Mouse (Mus musculus) embryonic facial prominence, embryonic 14.5 days (tissue): ENCODE measurements around the gene Fam20a. TPM values are rescaled to one million over a fixed set of nuclear protein-coding genes. Genes with fewer than 3 reads are reported as not detected.
A peak's percentile ranks its signal among the peaks of the same experiment; 100 is the strongest.

Experiments used
- ATAC-seq: fragments of 200-750 bp; cut with Nextera tagmentation; 2 replicates; pipeline ENCODE4 v1.8.0; 2017; ENCODE audit warnings: low read depth, moderate number of reproducible peaks, moderate TSS enrichment
- DNase-seq: peaks from one replicate; pipeline ENCODE4 v3.0.0-alpha.2; 2015; ENCODE audit warnings: low spot score
- H3K27ac ChIP-seq: fragments of 300-500 bp; sonication (generic); replicated peaks from 2 replicates; pipeline ENCODE4 v1.5.1; 2014; ENCODE audit warnings: low read depth, mild to moderate bottlenecking, low read length, moderate library complexity
- H3K27me3 ChIP-seq: fragments of 300-500 bp; sonication (generic); replicated peaks from 2 replicates; pipeline ENCODE4 v1.6.1; 2014; ENCODE audit warnings: low read length; ENCODE audit not compliant: control insufficient read depth, insufficient read depth
- H3K36me3 ChIP-seq: fragments of 300-500 bp; sonication (generic); 2 replicates; pipeline ENCODE4 v1.6.1; 2014; ENCODE audit warnings: low read length, mixed read lengths; ENCODE audit not compliant: control insufficient read depth, insufficient read depth
- H3K4me1 ChIP-seq: fragments of 300-500 bp; sonication (generic); 2 replicates; pipeline ENCODE4 v1.6.1; 2014; ENCODE audit warnings: antibody characterized with exemption, low read length; ENCODE audit not compliant: control insufficient read depth, insufficient read depth
- H3K4me2 ChIP-seq: fragments of 300-500 bp; sonication (generic); 2 replicates; pipeline ENCODE4 v1.6.1; 2014; ENCODE audit warnings: low read depth, mild to moderate bottlenecking, low read length, moderate library complexity, mixed read lengths
- H3K4me3 ChIP-seq: fragments of 300-500 bp; sonication (generic); 2 replicates; pipeline ENCODE4 v1.5.1; 2014; ENCODE audit warnings: low read depth, mild to moderate bottlenecking, low read length
- H3K9ac ChIP-seq: fragments of 300-500 bp; sonication (generic); 2 replicates; pipeline ENCODE4 v1.6.1; 2014; ENCODE audit warnings: low read depth, mild to moderate bottlenecking, low read length, moderate library complexity, mixed read lengths
- H3K9me3 ChIP-seq: fragments of 300-500 bp; sonication (generic); 2 replicates; pipeline ENCODE4 v1.6.1; 2016; ENCODE audit warnings: low read length; ENCODE audit not compliant: control insufficient read depth
- WGBS: fragments of 180-500 bp; shearing (Covaris S2); extraction: QIAGEN DNeasy Blood & Tissue Kit; methylation state at CpG from one replicate; pipeline ENCODE4 v1.1.7; 2014; 5-methylcytosine and 5-hydroxymethylcytosine counted together
- polyA plus RNA-seq: library from polyadenylated mRNA; unstranded; fragments of >200 nt; fragmentation: Nextera tagmentation; extraction: Ambion mirVana; gene quantifications from 2 replicates; pipeline ENCODE4 v1.2.1, GENCODE M21; 2014

Gene Fam20a
- polyA plus RNA-seq, 1 experiment from 2014 or later = 7.3 TPM

DNA sequence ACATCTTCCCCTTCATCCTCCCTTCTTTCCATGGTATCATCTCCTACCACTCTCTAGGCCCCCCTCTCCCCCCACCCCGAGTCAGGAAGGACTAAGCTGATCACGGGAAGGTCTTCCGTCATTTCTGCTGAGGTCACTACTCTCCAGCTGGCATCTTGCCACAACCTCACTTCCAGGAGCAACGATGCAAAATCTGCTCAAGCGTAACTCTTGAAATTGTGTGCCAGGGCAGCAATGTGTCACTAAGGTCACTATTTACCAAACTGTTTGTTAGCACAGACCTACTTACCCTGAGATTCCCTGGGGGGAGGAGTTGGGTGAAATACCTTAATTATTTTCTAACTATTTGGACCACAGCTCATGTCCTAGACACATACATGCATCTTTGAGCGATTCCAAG lies 21.3 kb downstream of the Fam20a start:
- Histone ChIP-seq H3K9me3 (0 out of 2 replicates have a peak, but pooled peaks cover 3% of the 10 kb centered on the region), H3K9ac (no peak overlapping the region), H3K27me3 (no peaks in the 10 kb centered on the region), H3K4me2 (no peak overlapping the region), H3K4me3 (no peak overlapping the region), H3K4me1 (peaks cover 15% of the 10 kb centered on the region), H3K36me3 (no peaks in the 10 kb centered on the region), H3K27ac (no peak overlapping the region)
- WGBS = 60% methylated on average over 6 of the region's 6 CpGs
- DNase-seq (no peak), ATAC-seq (no peak)

- no peaks in the 10 kb centered on the region for H3K27me3 ChIP-seq
- no peak overlapping the region for H3K4me3 ChIP-seq
- WGBS = 68% methylated on average over 2 of the region's 2 CpGs
- no peaks in the 10 kb centered on the region for H3K36me3 ChIP-seq
- ATAC-seq (no peak), DNase-seq (no peak)
- no peak overlapping the region for H3K9ac ChIP-seq
- H3K4me2 ChIP-seq = no peak overlapping the region
- H3K4me1 ChIP-seq = peaks cover 11% of the 10 kb centered on the region; the same call in 1 of the 2 replicates
- 0 out of 2 replicates have a peak, but pooled peaks cover 3% of the 10 kb centered on the region for H3K9me3 ChIP-seq
- H3K27ac ChIP-seq = no peak overlapping the region
These were observed 22.3 kb downstream of the Fam20a start for GRCm38 (mm10) chr11:109699784-109700183.

GRCm38 (mm10) chr11:109698740-109699139 lies 23.3 kb downstream of the Fam20a start:
- Histone ChIP-seq H3K27ac (no peak overlapping the region), H3K4me1 (0 out of 2 replicates have a peak, but pooled peaks cover 4% of the 10 kb centered on the region), H3K27me3 (no peaks in the 10 kb centered on the region), H3K9ac (no peak overlapping the region), H3K4me3 (no peak overlapping the region), H3K4me2 (no peak overlapping the region), H3K36me3 (no peaks in the 10 kb centered on the region), H3K9me3 (0 out of 2 replicates have a peak, but pooled peaks cover 3% of the 10 kb centered on the region)
- no peak for ATAC-seq
- DNase-seq = peak; percentile 20
- 77% methylated on average over 10 of the region's 10 CpGs for WGBS

DNA sequence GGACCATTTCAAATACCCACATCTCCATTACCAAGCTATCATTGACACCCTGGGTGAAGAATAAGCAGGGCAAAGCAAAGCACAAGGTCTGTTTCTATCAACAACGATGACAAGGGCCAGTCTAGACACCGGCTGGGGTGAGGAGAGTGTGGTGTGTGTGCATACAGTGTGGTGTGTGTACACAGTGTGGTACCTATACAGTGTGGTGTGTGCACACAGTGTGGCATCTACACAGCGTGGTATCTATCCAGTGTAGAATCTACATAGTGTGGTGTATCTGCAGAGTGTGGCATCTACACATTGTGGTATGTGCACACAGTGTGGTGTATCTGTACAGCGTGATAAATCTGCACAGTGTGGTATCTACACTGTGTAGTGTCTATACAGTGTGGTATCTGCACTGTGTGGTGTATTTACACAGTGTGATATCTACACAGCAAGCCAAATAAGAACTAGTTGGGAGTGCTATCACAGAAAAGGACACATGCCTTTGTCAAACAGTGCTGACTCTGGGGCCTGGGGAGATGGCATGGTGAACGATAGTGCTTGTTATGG lies 24.9 kb downstream of the Fam20a start:
- Histone ChIP-seq H3K4me1 (no peaks in the 10 kb centered on the region), H3K36me3 (no peaks in the 10 kb centered on the region), H3K27ac (no peak overlapping the region), H3K9me3 (0 out of 2 replicates have a peak, but pooled peaks cover 3% of the 10 kb centered on the region), H3K27me3 (no peaks in the 10 kb centered on the region), H3K4me2 (no peak overlapping the region), H3K9ac (no peak overlapping the region), H3K4me3 (no peak overlapping the region)
- 81% methylated on average over 5 of the region's 5 CpGs for WGBS
- ATAC-seq (no peak), DNase-seq (no peak)

- no peak overlapping the region for H3K9ac ChIP-seq
- no peak overlapping the region for H3K27ac ChIP-seq
- WGBS = 89% methylated on average over 4 of the region's 4 CpGs
- no peak overlapping the region for H3K4me2 ChIP-seq
- H3K27me3 ChIP-seq = no peaks in the 10 kb centered on the region
- no peak overlapping the region for H3K4me3 ChIP-seq
- no peaks in the 10 kb centered on the region for H3K4me1 ChIP-seq
- ATAC-seq = no peak
- 0 out of 2 replicates have a peak, but pooled peaks cover 3% of the 10 kb centered on the region for H3K9me3 ChIP-seq
- no peaks in the 10 kb centered on the region for H3K36me3 ChIP-seq
- DNase-seq = no peak
These were observed 25.6 kb downstream of the Fam20a start for GRCm38 (mm10) chr11:109696519-109696918.

- no peaks in the 10 kb centered on the region for H3K36me3 ChIP-seq
- no peaks in the 10 kb centered on the region for H3K4me1 ChIP-seq
- 0 out of 2 replicates have a peak, but pooled peaks have one; percentile 30 for ATAC-seq
- no peak overlapping the region for H3K4me3 ChIP-seq
- 22% methylated on average over 3 of the region's 3 CpGs for WGBS
- peak; percentile 67 for DNase-seq
- no peak overlapping the region for H3K4me2 ChIP-seq
- H3K27me3 ChIP-seq = no peaks in the 10 kb centered on the region
- H3K9me3 ChIP-seq = no peaks in the 10 kb centered on the region
- H3K27ac ChIP-seq = no peak overlapping the region
- no peak overlapping the region for H3K9ac ChIP-seq
These were observed 29.3 kb downstream of the Fam20a start for GRCm38 (mm10) chr11:109692737-109693136.

DNA sequence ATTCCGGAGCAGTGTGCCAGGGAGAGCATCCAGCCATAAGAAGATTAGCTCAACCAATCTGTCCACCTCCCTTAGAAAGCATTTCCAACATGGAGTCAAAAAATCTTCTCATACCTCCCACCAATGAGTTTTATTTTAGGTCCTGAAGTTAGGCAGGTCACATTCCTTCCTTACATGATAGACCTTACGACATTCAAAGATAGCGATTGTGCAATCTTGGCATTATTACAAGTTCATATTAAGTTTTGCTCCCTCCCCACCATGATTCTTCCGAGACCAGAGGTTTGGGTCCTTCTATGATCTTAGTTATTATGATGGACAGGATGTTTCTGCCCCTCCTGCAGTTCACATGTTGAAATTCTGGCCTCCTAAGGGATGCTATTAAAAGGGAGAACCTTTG lies 32.5 kb downstream of the Fam20a start:
- Histone ChIP-seq H3K4me3 (no peak overlapping the region), H3K27ac (no peak overlapping the region), H3K9me3 (no peaks in the 10 kb centered on the region), H3K4me2 (no peak overlapping the region), H3K36me3 (no peaks in the 10 kb centered on the region), H3K9ac (no peak overlapping the region), H3K4me1 (no peaks in the 10 kb centered on the region), H3K27me3 (no peaks in the 10 kb centered on the region)
- DNase-seq (no peak), ATAC-seq (no peak)
- 80% methylated on average over 4 of the region's 4 CpGs for WGBS

- Histone ChIP-seq H3K27ac (no peak overlapping the region), H3K9me3 (no peaks in the 10 kb centered on the region), H3K36me3 (no peaks in the 10 kb centered on the region), H3K4me3 (no peak overlapping the region), H3K9ac (no peak overlapping the region), H3K27me3 (no peaks in the 10 kb centered on the region), H3K4me1 (no peaks in the 10 kb centered on the region), H3K4me2 (no peak overlapping the region)
- ATAC-seq (no peak), DNase-seq (no peak)
- WGBS = 96% methylated on average over 6 of the region's 6 CpGs
These were observed 39.9 kb downstream of the Fam20a start for GRCm38 (mm10) chr11:109682221-109682620.

DNA sequence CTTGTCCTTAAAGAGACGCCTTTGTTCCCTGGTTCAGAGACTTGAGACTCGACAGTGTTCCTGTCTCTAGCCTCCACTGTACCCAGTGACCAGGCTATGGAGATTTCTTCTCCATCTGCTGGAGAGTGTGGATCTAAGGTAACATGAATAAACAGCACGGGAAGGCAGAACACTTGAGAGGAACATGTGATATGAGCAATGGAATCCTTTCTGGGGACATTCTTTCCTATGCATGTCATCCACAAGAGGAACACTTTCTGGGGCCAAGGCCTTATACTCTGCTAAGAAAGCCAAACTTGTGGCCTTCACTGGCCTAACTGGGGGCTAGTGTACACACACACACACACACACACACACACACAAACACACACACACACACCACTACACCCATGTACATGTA lies 40.5 kb downstream of the Fam20a start:
- Histone ChIP-seq H3K4me2 (no peak overlapping the region), H3K9ac (no peak overlapping the region), H3K9me3 (no peaks in the 10 kb centered on the region), H3K27me3 (no peaks in the 10 kb centered on the region), H3K4me3 (no peak overlapping the region), H3K27ac (no peak overlapping the region), H3K4me1 (no peaks in the 10 kb centered on the region), H3K36me3 (no peaks in the 10 kb centered on the region)
- WGBS = 71% methylated on average over 3 of the region's 3 CpGs
- no peak for ATAC-seq
- no peak for DNase-seq
